Comparison of ENCODE assay signal across 8 mouse cellular contexts in the genomic region with DNA sequence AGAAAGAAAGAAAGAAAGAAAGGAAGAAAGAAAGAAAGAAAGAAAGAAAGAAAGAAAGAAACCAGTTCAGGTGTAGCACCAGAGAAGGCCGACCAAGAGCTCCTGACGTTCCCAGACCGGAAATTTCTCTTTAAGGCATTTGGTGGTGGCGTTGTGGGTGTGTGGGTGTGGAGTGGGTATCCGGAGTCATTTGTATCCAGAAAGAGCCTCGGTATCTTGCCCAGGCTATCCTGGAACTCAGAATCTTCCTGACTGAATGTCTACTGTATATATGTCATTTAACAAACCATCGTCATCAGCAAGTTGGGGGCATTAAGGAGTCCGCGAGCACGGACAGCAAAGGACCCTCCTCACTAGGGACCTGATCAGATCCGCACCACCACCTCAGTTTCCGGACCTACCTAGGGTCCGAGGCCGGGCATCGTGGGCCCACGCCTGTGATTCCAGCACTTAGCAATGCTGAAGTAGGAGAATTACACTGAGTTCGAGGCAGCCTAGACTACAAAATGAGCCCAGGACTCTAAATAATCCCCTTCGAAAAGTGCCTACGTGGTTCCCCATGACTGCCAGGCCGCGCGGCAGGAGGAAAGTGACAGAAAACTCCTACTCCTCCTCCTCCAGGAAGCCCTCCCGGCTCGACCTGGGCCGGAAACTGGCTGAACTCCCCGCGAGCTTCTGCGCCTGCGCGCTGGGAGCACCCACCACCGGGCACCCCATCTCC. TPM values are rescaled to one million over a fixed set of nuclear protein-coding genes. Genes with fewer than 3 reads are reported as not detected.
DNase-seq lines count a peak whose midpoint lies in the region; ATAC-seq and TF ChIP-seq lines count a peak whose summit lies in the region.

No protein-coding gene starts in this region.

- DNase-seq in heart, postnatal 14 days: no peak
- DNase-seq in midbrain, embryonic 11.5 days (ENCODE audit: low spot score, missing footprints): peak; percentile 87
- no peak for DNase-seq in retina, embryonic 14.5 days (ENCODE audit: low spot score)
- no peak for DNase-seq in right cerebral cortex, postnatal 10 days (ENCODE audit: low spot score in 2 of 2)
- no peak for DNase-seq in frontal cortex, postnatal 36 days (ENCODE audit: low spot score in 2 of 2)

- no peaks in the 10 kb centered on the region for H3K27me3 ChIP-seq in heart, embryonic 16.5 days (ENCODE audit: control insufficient read depth, insufficient read depth, low read length)
- no peaks in the 10 kb centered on the region for H3K27me3 ChIP-seq in ES-Bruce4 (ENCODE audit: control insufficient read depth, insufficient read depth, low read length, poor library complexity, severe bottlenecking)
- no peaks in the 10 kb centered on the region for H3K27me3 ChIP-seq in forebrain, embryonic 16.5 days (replicated peaks; ENCODE audit: control insufficient read depth, insufficient read depth, low read length)
- H3K27me3 ChIP-seq in midbrain, embryonic 11.5 days (ENCODE audit: control insufficient read depth, insufficient read depth, low read length): no peaks in the 10 kb centered on the region

- peak overlapping the region; percentile 85 for H3K27ac ChIP-seq in heart, embryonic 16.5 days (ENCODE audit: low read length)
- H3K27ac ChIP-seq in ES-Bruce4 (ENCODE audit: insufficient read depth, low read length): peak overlapping the region; percentile 64
- H3K27ac ChIP-seq in forebrain, embryonic 16.5 days (ENCODE audit: low read length): peak overlapping the region; percentile 92
- no peak overlapping the region for H3K27ac ChIP-seq in midbrain, embryonic 11.5 days (ENCODE audit: low read depth, low read length)

- intact Hi-C loops in heart, postnatal 14 days (cut with DNase I): loop anchor here (1.0 kb wide), 1 partner anchor 21 kb away; no protein-coding TSS in a partner anchor

- no peak for TF ChIP-seq POLR2A in ES-Bruce4 (IDR thresholded peaks at IDR 0.05; ENCODE audit: insufficient read depth, low read length)

- H3K4me1 ChIP-seq in heart, embryonic 16.5 days (ENCODE audit: control insufficient read depth, insufficient read depth, low read length): peaks cover 18% of the 10 kb centered on the region
- H3K4me1 ChIP-seq in ES-Bruce4 (ENCODE audit: control insufficient read depth, insufficient read depth, low read length): peaks cover 4% of the 10 kb centered on the region
- peaks cover 29% of the 10 kb centered on the region for H3K4me1 ChIP-seq in forebrain, embryonic 16.5 days (replicated peaks; ENCODE audit: control insufficient read depth, insufficient read depth, low read length)
- peaks cover 12% of the 10 kb centered on the region for H3K4me1 ChIP-seq in midbrain, embryonic 11.5 days (ENCODE audit: control insufficient read depth, insufficient read depth, low read length)

- H3K4me2 ChIP-seq in heart, embryonic 16.5 days (ENCODE audit: low read depth, low read length): peak overlapping the region; percentile 98
- H3K4me2 ChIP-seq in forebrain, embryonic 16.5 days (ENCODE audit: low read length): peak overlapping the region; percentile 64
- H3K4me2 ChIP-seq in midbrain, embryonic 11.5 days: peak overlapping the region; percentile 66

- peak overlapping the region; percentile 83 for H3K4me3 ChIP-seq in heart, embryonic 16.5 days (ENCODE audit: low read length)
- H3K4me3 ChIP-seq in ES-Bruce4 (ENCODE audit: low read depth, low read length): peak overlapping the region; percentile 88
- H3K4me3 ChIP-seq in forebrain, embryonic 16.5 days (replicated peaks; ENCODE audit: low read length): peak overlapping the region; percentile 92
- peak overlapping the region; percentile 50 for H3K4me3 ChIP-seq in midbrain, embryonic 11.5 days (ENCODE audit: low read depth, low read length)

- TF ChIP-seq CTCF in ES-Bruce4 (IDR thresholded peaks at IDR 0.05; ENCODE audit: low read depth, low read length): no peak

- WGBS in heart, embryonic 16.5 days: 4% methylated on average over 31 of the region's 31 CpGs
- WGBS in forebrain, embryonic 16.5 days: 5% methylated on average over 30 of the region's 31 CpGs
- 8% methylated on average over 31 of the region's 31 CpGs for WGBS in midbrain, embryonic 11.5 days

- H3K36me3 ChIP-seq in heart, embryonic 16.5 days (ENCODE audit: control insufficient read depth, insufficient read depth): no peaks in the 10 kb centered on the region
- no peaks in the 10 kb centered on the region; the same call in 1 of the 2 replicates for H3K36me3 ChIP-seq in ES-Bruce4 (ENCODE audit: control insufficient read depth, insufficient read depth, low read length, poor library complexity, severe bottlenecking)
- 0 out of 2 replicates have a peak, but pooled peaks cover 3% of the 10 kb centered on the region for H3K36me3 ChIP-seq in forebrain, embryonic 16.5 days (ENCODE audit: control insufficient read depth, insufficient read depth)
- peaks cover 2% of the 10 kb centered on the region; the same call in 1 of the 2 replicates for H3K36me3 ChIP-seq in midbrain, embryonic 11.5 days (ENCODE audit: control insufficient read depth, insufficient read depth, low read length)

- TF ChIP-seq EP300 in ES-Bruce4 (IDR thresholded peaks at IDR 0.05; ENCODE audit: insufficient read depth, low read depth, low read length): no peak

- no peak for ATAC-seq in heart, embryonic 16.5 days (replicated peaks; ENCODE audit: extremely low read depth, insufficient read depth, low FRiP score)
- ATAC-seq in forebrain, embryonic 16.5 days: 0 out of 2 replicates have a peak, but pooled peaks have one; percentile 0
- ATAC-seq in midbrain, embryonic 11.5 days (ENCODE audit: low FRiP score): peak; percentile 10; the same call in 1 of the 2 replicates

- H3K9ac ChIP-seq in heart, embryonic 16.5 days (ENCODE audit: low read length): peak overlapping the region; percentile 82
- peak overlapping the region; percentile 80 for H3K9ac ChIP-seq in ES-Bruce4 (ENCODE audit: low read depth, poor library complexity, severe bottlenecking)
- peak overlapping the region; percentile 80 for H3K9ac ChIP-seq in forebrain, embryonic 16.5 days (replicated peaks; ENCODE audit: low read depth, low read length)
- peak overlapping the region; percentile 54 for H3K9ac ChIP-seq in midbrain, embryonic 11.5 days (ENCODE audit: low read length)

- H3K9me3 ChIP-seq in heart, embryonic 16.5 days (replicated peaks; ENCODE audit: control insufficient read depth, low read length): no peaks in the 10 kb centered on the region
- no peaks in the 10 kb centered on the region for H3K9me3 ChIP-seq in ES-Bruce4 (replicated peaks; ENCODE audit: control insufficient read depth, insufficient read depth, low read length, poor library complexity, severe bottlenecking)
- no peaks in the 10 kb centered on the region for H3K9me3 ChIP-seq in forebrain, embryonic 16.5 days (ENCODE audit: control insufficient read depth, low read length)
- H3K9me3 ChIP-seq in midbrain, embryonic 11.5 days (ENCODE audit: control insufficient read depth, low read length): no peaks in the 10 kb centered on the region

RNA-seq across cellular contexts. Expression of gene Ccdc124, which starts 0.9 kb away (rescaled TPM):
- 82.3 and 91.8 TPM in 2 replicates for polyA plus RNA-seq in heart, embryonic 16.5 days (2015; fragmentation: Nextera tagmentation; extraction: Ambion mirVana)
- 10 to 100 TPM; 38.8 to 40.1 TPM for total RNA-seq in heart, postnatal 14 days (2021)
- 62.8 and 67.2 TPM in 2 replicates for polyA plus RNA-seq in ES-Bruce4 (2011; ENCODE audit: insufficient read depth, insufficient read length, low read depth, missing spikeins)
- 152 and 167 TPM in 2 replicates for polyA plus RNA-seq in forebrain, embryonic 16.5 days (2015; fragmentation: Nextera tagmentation; extraction: Ambion mirVana)
- 161 and 166 TPM in 2 replicates for polyA plus RNA-seq in midbrain, embryonic 11.5 days (2014; fragmentation: Nextera tagmentation; extraction: Ambion mirVana)

RNA-seq across cellular contexts. Expression of gene Kcnn1, which starts 9.7 kb away (rescaled TPM):
- polyA plus RNA-seq in heart, embryonic 16.5 days (2015; fragmentation: Nextera tagmentation; extraction: Ambion mirVana): 4.1 and 4.2 TPM in 2 replicates
- 1 to 10 TPM; 3.8 to 4.0 TPM for total RNA-seq in heart, postnatal 14 days (2021)
- 3.2 and 3.5 TPM in 2 replicates for polyA plus RNA-seq in ES-Bruce4 (2011; ENCODE audit: insufficient read depth, insufficient read length, low read depth, missing spikeins)
- polyA plus RNA-seq in forebrain, embryonic 16.5 days (2015; fragmentation: Nextera tagmentation; extraction: Ambion mirVana): 11.2 and 13.4 TPM in 2 replicates
- polyA plus RNA-seq in midbrain, embryonic 11.5 days (2014; fragmentation: Nextera tagmentation; extraction: Ambion mirVana): 10.9 and 12.4 TPM in 2 replicates

RNA-seq across cellular contexts. Expression of gene Slc5a5, which starts 19.8 kb away (rescaled TPM):
- 0.31 and 0.43 TPM in 2 replicates for polyA plus RNA-seq in heart, embryonic 16.5 days (2015; fragmentation: Nextera tagmentation; extraction: Ambion mirVana)
- under 1 TPM in 1 of 2 experiments, not detected in 1; 0.07 TPM for total RNA-seq in heart, postnatal 14 days (2021)
- 13.3 TPM in 2 replicates for polyA plus RNA-seq in ES-Bruce4 (2011; ENCODE audit: insufficient read depth, insufficient read length, low read depth, missing spikeins)
- 1.6 and 1.9 TPM in 2 replicates for polyA plus RNA-seq in forebrain, embryonic 16.5 days (2015; fragmentation: Nextera tagmentation; extraction: Ambion mirVana)
- 0.61 and 0.77 TPM in 2 replicates for polyA plus RNA-seq in midbrain, embryonic 11.5 days (2014; fragmentation: Nextera tagmentation; extraction: Ambion mirVana)

RNA-seq across cellular contexts. Expression of gene Rpl18a, which starts 24.4 kb away (rescaled TPM):
- 2,334 and 2,733 TPM in 2 replicates for polyA plus RNA-seq in heart, embryonic 16.5 days (2015; fragmentation: Nextera tagmentation; extraction: Ambion mirVana)
- total RNA-seq in heart, postnatal 14 days (2021): 100 to 1,000 TPM; 901 to 988 TPM
- 2,473 and 2,707 TPM in 2 replicates for polyA plus RNA-seq in ES-Bruce4 (2011; ENCODE audit: insufficient read depth, insufficient read length, low read depth, missing spikeins)
- polyA plus RNA-seq in forebrain, embryonic 16.5 days (2015; fragmentation: Nextera tagmentation; extraction: Ambion mirVana): 2,480 and 2,641 TPM in 2 replicates
- 2,833 and 3,086 TPM in 2 replicates for polyA plus RNA-seq in midbrain, embryonic 11.5 days (2014; fragmentation: Nextera tagmentation; extraction: Ambion mirVana)

RNA-seq across cellular contexts. Expression of gene Map1s, which starts 32.9 kb away (rescaled TPM):
- 36.9 and 38.1 TPM in 2 replicates for polyA plus RNA-seq in heart, embryonic 16.5 days (2015; fragmentation: Nextera tagmentation; extraction: Ambion mirVana)
- total RNA-seq in heart, postnatal 14 days (2021): 10 to 100 TPM; 20.5 to 24.8 TPM
- polyA plus RNA-seq in ES-Bruce4 (2011; ENCODE audit: insufficient read depth, insufficient read length, low read depth, missing spikeins): 32.8 and 37.3 TPM in 2 replicates
- 63.5 and 67.7 TPM in 2 replicates for polyA plus RNA-seq in forebrain, embryonic 16.5 days (2015; fragmentation: Nextera tagmentation; extraction: Ambion mirVana)
- polyA plus RNA-seq in midbrain, embryonic 11.5 days (2014; fragmentation: Nextera tagmentation; extraction: Ambion mirVana): 31.2 and 35.4 TPM in 2 replicates
